Mouse (Mus musculus) forebrain, embryonic 11.5 days (tissue): ENCODE measurements around the gene Slc16a4. TPM values are rescaled to one million over a fixed set of nuclear protein-coding genes. Genes with fewer than 3 reads are reported as not detected.

Source experiments
- ATAC-seq: fragments of 200-750 bp; cut with Nextera tagmentation; replicated peaks from 2 replicates; pipeline ENCODE4 v1.8.0; 2017; ENCODE audit warnings: moderate TSS enrichment; ENCODE audit not compliant: low FRiP score
- DNase-seq: peaks from one replicate; pipeline ENCODE4 v3.0.0-alpha.2; 2017; ENCODE audit warnings: low spot score
- H3K27ac ChIP-seq: fragments of 300-500 bp; sonication (generic); 2 replicates; pipeline ENCODE4 v1.5.1; 2014; ENCODE audit warnings: low read depth, low read length
- H3K27me3 ChIP-seq: fragments of 300-500 bp; sonication (generic); 2 replicates; pipeline ENCODE4 v1.6.1; 2014; ENCODE audit warnings: mild to moderate bottlenecking, low read length, mixed read lengths; ENCODE audit not compliant: control insufficient read depth, insufficient read depth
- H3K36me3 ChIP-seq: fragments of 300-500 bp; sonication (generic); 2 replicates; pipeline ENCODE4 v1.6.1; 2014; ENCODE audit warnings: mild to moderate bottlenecking, low read length, moderate library complexity, mixed read lengths; ENCODE audit not compliant: control insufficient read depth, insufficient read depth
- H3K4me1 ChIP-seq: fragments of 300-500 bp; sonication (generic); replicated peaks from 2 replicates; pipeline ENCODE4 v1.6.1; 2014; ENCODE audit warnings: low read length, mixed read lengths; ENCODE audit not compliant: control insufficient read depth, insufficient read depth
- H3K4me2 ChIP-seq: fragments of 300-500 bp; sonication (generic); 2 replicates; pipeline ENCODE4 v1.6.1; 2014; ENCODE audit warnings: low read depth, mild to moderate bottlenecking, low read length, moderate library complexity, mixed read lengths; ENCODE audit not compliant: severe bottlenecking
- H3K4me3 ChIP-seq: fragments of 300-500 bp; sonication (generic); 2 replicates; pipeline ENCODE4 v1.5.1; 2014; ENCODE audit warnings: low read depth, low read length
- H3K9ac ChIP-seq: fragments of 300-500 bp; sonication (generic); 2 replicates; pipeline ENCODE4 v1.6.1; 2014; ENCODE audit warnings: low read length
- H3K9me3 ChIP-seq: fragments of 300-500 bp; sonication (generic); 2 replicates; pipeline ENCODE4 v1.6.1; 2016; ENCODE audit warnings: low read length, mixed read lengths; ENCODE audit not compliant: control insufficient read depth
- WGBS: fragments of 180-500 bp; shearing (Covaris S2); extraction: QIAGEN DNeasy Blood & Tissue Kit; methylation state at CpG from one replicate; pipeline ENCODE4 v1.1.7; 2014; 5-methylcytosine and 5-hydroxymethylcytosine counted together
- polyA plus RNA-seq: library from polyadenylated mRNA; unstranded; fragments of >200 nt; fragmentation: Nextera tagmentation; extraction: Ambion mirVana; gene quantifications from 2 replicates; pipeline ENCODE4 v1.2.1, GENCODE M21; 2014

Gene Slc16a4
- polyA plus RNA-seq, 1 experiment from 2014 or later = 3.2 TPM

- peaks cover 6% of the 10 kb centered on the region for H3K4me1 ChIP-seq
- H3K4me2 ChIP-seq = 0 out of 2 replicates have a peak overlapping the region, but pooled peaks have one; percentile 8
- H3K36me3 ChIP-seq = peaks cover 4% of the 10 kb centered on the region; the same call in 1 of the 2 replicates
- H3K4me3 ChIP-seq = no peak overlapping the region
- ATAC-seq (no peak), DNase-seq (no peak)
- no peak overlapping the region for H3K27ac ChIP-seq
- H3K9me3 ChIP-seq = no peaks in the 10 kb centered on the region
- H3K27me3 ChIP-seq = no peaks in the 10 kb centered on the region
- no peak overlapping the region for H3K9ac ChIP-seq
Measured at GRCm38 (mm10) chr3:107321776-107322175, 30.7 kb downstream of the Slc16a4 start.

GRCm38 (mm10) chr3:107326442-107326841 lies 35.4 kb downstream of the Slc16a4 start:
- no peaks in the 10 kb centered on the region for H3K9me3 ChIP-seq
- H3K4me3 ChIP-seq = no peak overlapping the region
- H3K36me3 ChIP-seq = peaks cover 8% of the 10 kb centered on the region; the same call in 1 of the 2 replicates
- H3K27me3 ChIP-seq = no peaks in the 10 kb centered on the region
- H3K4me2 ChIP-seq = no peak overlapping the region
- ATAC-seq (no peak), DNase-seq (no peak)
- H3K27ac ChIP-seq = no peak overlapping the region
- 100% methylated on average over 1 of the region's 1 CpGs for WGBS
- H3K4me1 ChIP-seq = peaks cover 21% of the 10 kb centered on the region
- H3K9ac ChIP-seq = no peak overlapping the region

GRCm38 (mm10) chr3:107330503-107331424 lies 39.7 kb downstream of the Slc16a4 start:
- Histone ChIP-seq H3K36me3 (peaks cover 5% of the 10 kb centered on the region; the same call in 1 of the 2 replicates), H3K4me1 (peaks cover 17% of the 10 kb centered on the region), H3K4me2 (peak overlapping the region; percentile 88), H3K4me3 (peak overlapping the region; percentile 96), H3K9me3 (no peaks in the 10 kb centered on the region), H3K27me3 (no peaks in the 10 kb centered on the region), H3K27ac (no peak overlapping the region), H3K9ac (no peak overlapping the region; the same call in 1 of the 2 replicates)
- ATAC-seq = no peak
- DNase-seq = no peak
- WGBS = 89% methylated on average over 28 of the region's 28 CpGs

- Histone ChIP-seq H3K36me3 (peaks cover 4% of the 10 kb centered on the region; the same call in 1 of the 2 replicates), H3K27ac (no peak overlapping the region), H3K4me2 (peak overlapping the region; percentile 88), H3K9ac (peak overlapping the region; percentile 93), H3K4me3 (peak overlapping the region; percentile 96), H3K27me3 (no peaks in the 10 kb centered on the region), H3K4me1 (peaks cover 17% of the 10 kb centered on the region), H3K9me3 (no peaks in the 10 kb centered on the region)
- no peak for DNase-seq
- no peak for ATAC-seq
- 29% methylated on average over 17 of the region's 17 CpGs for WGBS
Measured at GRCm38 (mm10) chr3:107331746-107332126, 40.7 kb downstream of the Slc16a4 start.

GRCm38 (mm10) chr3:107332127-107332959 lies 41.3 kb downstream of the Slc16a4 start:
- Histone ChIP-seq H3K4me1 (peaks cover 17% of the 10 kb centered on the region), H3K4me2 (peak overlapping the region; percentile 88), H3K27me3 (no peaks in the 10 kb centered on the region), H3K4me3 (peak overlapping the region; percentile 96), H3K36me3 (peaks cover 4% of the 10 kb centered on the region; the same call in 1 of the 2 replicates), H3K27ac (peak overlapping the region; percentile 89), H3K9ac (peak overlapping the region; percentile 93), H3K9me3 (no peaks in the 10 kb centered on the region)
- WGBS = under 1% methylated on average over 67 of the region's 75 CpGs
- peak; percentile 76 for DNase-seq
- ATAC-seq = peak; percentile 6

GRCm38 (mm10) chr3:107332960-107333380 lies 41.9 kb downstream of the Slc16a4 start:
- peak overlapping the region; percentile 96 for H3K27ac ChIP-seq
- peaks cover 17% of the 10 kb centered on the region for H3K4me1 ChIP-seq
- peak overlapping the region; percentile 71; the same call in 1 of the 2 replicates for H3K4me2 ChIP-seq
- H3K4me3 ChIP-seq = peak overlapping the region; percentile 96
- no peaks in the 10 kb centered on the region for H3K9me3 ChIP-seq
- ATAC-seq (peak; percentile 97), DNase-seq (peak; percentile 96)
- peak overlapping the region; percentile 94 for H3K9ac ChIP-seq
- WGBS = under 1% methylated on average over 37 of the region's 37 CpGs
- H3K36me3 ChIP-seq = peaks cover 4% of the 10 kb centered on the region; the same call in 1 of the 2 replicates
- no peaks in the 10 kb centered on the region for H3K27me3 ChIP-seq

- Histone ChIP-seq H3K4me2 (peak within 1 kb of the TSS; percentile 88), H3K9ac (peak within 1 kb of the TSS; percentile 94), H3K4me1 (peaks cover 17% of the 10 kb centered on the region), H3K4me3 (peak within 1 kb of the TSS; percentile 96), H3K27me3 (no peaks in the 10 kb centered on the region), H3K36me3 (peaks cover 4% of the 10 kb centered on the region; the same call in 1 of the 2 replicates), H3K9me3 (no peaks in the 10 kb centered on the region), H3K27ac (peak within 1 kb of the TSS; percentile 96)
- WGBS = under 1% methylated on average over 62 of the region's 62 CpGs
- DNase-seq = peak; percentile 95
- peak; percentile 93 for ATAC-seq
Measured at GRCm38 (mm10) chr3:107333381-107334201, 42.6 kb downstream of the Slc16a4 start, which contains the start of gene Rbm15. Gene Rbm15 (minus strand): TSS chr3:107333673.
